Mouse (Mus musculus) heart, embryonic 14.5 days (tissue): ENCODE data around the gene Sun2. TPM values are rescaled to one million over a fixed set of nuclear protein-coding genes. Genes with fewer than 3 reads are reported as not detected.

Experiments
- ATAC-seq: fragments of 200-750 bp; cut with Nextera tagmentation; 2 replicates; pipeline ENCODE4 v1.8.0; 2017; ENCODE audit warnings: low read depth, moderate TSS enrichment; ENCODE audit not compliant: insufficient number of reproducible peaks, insufficient read depth, low FRiP score
- H3K27ac ChIP-seq, 2 experiments: fragments of 200-500 bp in 1 of 2; fragments of 300-500 bp in 1 of 2; sonication (generic) in 1 of 2; replicated peaks in 1 of 2; 2 replicates each; pipeline ENCODE4 v1.5.1; 2012 to 2014; ENCODE audit warnings: low read depth in 2 of 2, low read length in 2 of 2, control low read depth in 1 of 2, mild to moderate bottlenecking in 1 of 2, mixed read lengths in 1 of 2; ENCODE audit not compliant: control insufficient read depth in 1 of 2, insufficient read depth in 1 of 2
- H3K27me3 ChIP-seq: fragments of 300-500 bp; sonication (generic); 2 replicates; pipeline ENCODE4 v1.6.1; 2014; ENCODE audit warnings: mild to moderate bottlenecking, low read length, control low read depth; ENCODE audit not compliant: control insufficient read depth, insufficient read depth
- H3K36me3 ChIP-seq: fragments of 300-500 bp; sonication (generic); 2 replicates; pipeline ENCODE4 v1.6.1; 2014; ENCODE audit warnings: mild to moderate bottlenecking, control low read depth, low read length, mixed read lengths; ENCODE audit not compliant: control insufficient read depth, insufficient read depth
- H3K4me1 ChIP-seq, 2 experiments: fragments of 200-500 bp in 1 of 2; fragments of 300-500 bp in 1 of 2; sonication (generic) in 1 of 2; 2 replicates each; pipeline ENCODE4 v1.6.1; 2012 to 2014; ENCODE audit warnings: low read length in 2 of 2, control low read depth in 1 of 2, mixed read lengths in 1 of 2; ENCODE audit not compliant: control insufficient read depth in 2 of 2, insufficient read depth in 2 of 2
- H3K4me2 ChIP-seq: fragments of 300-500 bp; sonication (generic); 2 replicates; pipeline ENCODE4 v1.6.1; 2014; ENCODE audit warnings: mild to moderate bottlenecking, low read length
- H3K4me3 ChIP-seq, 2 experiments: fragments of 200-500 bp in 1 of 2; fragments of 300-500 bp in 1 of 2; sonication (generic) in 1 of 2; 2 replicates each; pipeline ENCODE4 v1.5.1; 2012 to 2014; ENCODE audit warnings: low read length in 2 of 2, mild to moderate bottlenecking in 2 of 2, control low read depth in 1 of 2, low read depth in 1 of 2, moderate library complexity in 1 of 2; ENCODE audit not compliant: control insufficient read depth in 1 of 2, insufficient read depth in 1 of 2
- H3K9ac ChIP-seq: fragments of 300-500 bp; sonication (generic); 2 replicates; pipeline ENCODE4 v1.6.1; 2014; ENCODE audit warnings: mild to moderate bottlenecking, low read length
- H3K9me3 ChIP-seq: fragments of 300-500 bp; sonication (generic); 2 replicates; pipeline ENCODE4 v1.6.1; 2016; ENCODE audit warnings: low read length, control low read depth; ENCODE audit not compliant: control insufficient read depth
- WGBS: fragments of 180-500 bp; shearing (Covaris S2); extraction: QIAGEN DNeasy Blood & Tissue Kit; methylation state at CpG from one replicate; pipeline ENCODE4 v1.1.7; 2014; 5-methylcytosine and 5-hydroxymethylcytosine counted together
- polyA plus RNA-seq: library from polyadenylated mRNA; unstranded; fragments of >200 nt; fragmentation: Nextera tagmentation; extraction: Ambion mirVana; gene quantifications from 2 replicates; pipeline ENCODE4 v1.2.1, GENCODE M21; 2014

Gene Sun2
- polyA plus RNA-seq, 1 experiment from 2014 or later = 7.7 TPM

GRCm38 (mm10) chr15:79697011-79697410 lies 45.3 kb downstream of the Sun2 start:
- H3K4me3 ChIP-seq = no peak overlapping the region
- no peaks in the 10 kb centered on the region for H3K9me3 ChIP-seq
- no peaks in the 10 kb centered on the region for H3K27me3 ChIP-seq
- H3K4me2 ChIP-seq = no peak overlapping the region
- H3K4me1 ChIP-seq = peaks cover 7 to 11% of the 10 kb centered on the region in 2 experiments
- ATAC-seq = no peak
- peaks cover 10% of the 10 kb centered on the region for H3K36me3 ChIP-seq
- H3K9ac ChIP-seq = no peak overlapping the region
- 85% methylated on average over 6 of the region's 6 CpGs for WGBS
- H3K27ac ChIP-seq = no peak overlapping the region; a peak in 1 of 4 replicates

GRCm38 (mm10) chr15:79696508-79696907 lies 45.8 kb downstream of the Sun2 start:
- Histone ChIP-seq H3K9me3 (no peaks in the 10 kb centered on the region), H3K27ac (no peak overlapping the region), H3K4me2 (no peak overlapping the region), H3K4me3 (no peak overlapping the region), H3K4me1 (peaks cover 12% of the 10 kb centered on the region in 2 experiments), H3K27me3 (no peaks in the 10 kb centered on the region), H3K36me3 (peaks cover 10% of the 10 kb centered on the region), H3K9ac (no peak overlapping the region)
- ATAC-seq = no peak
- WGBS = 91% methylated on average over 2 of the region's 2 CpGs

DNA sequence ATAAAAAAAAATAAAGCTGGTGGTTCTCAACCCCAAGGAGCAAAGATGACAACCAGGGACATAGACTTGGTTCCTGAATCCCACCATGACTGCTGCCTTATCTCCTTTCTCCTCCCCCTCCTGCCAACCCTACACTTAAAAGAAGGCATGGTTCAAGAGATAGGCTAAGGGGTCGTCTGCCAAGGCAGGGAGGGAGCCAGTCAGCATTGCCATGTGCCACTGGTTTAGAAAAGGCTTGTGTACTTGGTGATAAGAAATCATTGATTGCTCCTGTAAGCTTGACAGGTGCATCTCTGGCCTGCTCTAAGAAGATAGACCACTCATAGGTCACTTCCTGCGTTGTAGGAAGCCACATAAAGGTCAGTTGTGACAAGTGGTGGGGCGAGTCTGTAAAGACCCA lies 46.8 kb downstream of the Sun2 start:
- WGBS = 55% methylated on average over 3 of the region's 3 CpGs
- ATAC-seq = no peak
- H3K4me1 ChIP-seq = peaks cover 14% of the 10 kb centered on the region in 2 experiments
- H3K9me3 ChIP-seq = no peaks in the 10 kb centered on the region
- no peaks in the 10 kb centered on the region for H3K27me3 ChIP-seq
- H3K4me2 ChIP-seq = no peak overlapping the region
- H3K9ac ChIP-seq = no peak overlapping the region
- no peak overlapping the region for H3K4me3 ChIP-seq
- H3K36me3 ChIP-seq = peaks cover 10% of the 10 kb centered on the region
- no peak overlapping the region for H3K27ac ChIP-seq

GRCm38 (mm10) chr15:79694512-79694911 lies 47.8 kb downstream of the Sun2 start:
- Histone ChIP-seq H3K9me3 (no peaks in the 10 kb centered on the region), H3K27ac (no peak overlapping the region), H3K4me2 (no peak overlapping the region), H3K4me3 (no peak overlapping the region), H3K4me1 (peaks cover 14 to 18% of the 10 kb centered on the region in 2 experiments), H3K36me3 (peaks cover 10% of the 10 kb centered on the region), H3K9ac (no peak overlapping the region), H3K27me3 (no peaks in the 10 kb centered on the region)
- WGBS = 81% methylated on average over 4 of the region's 4 CpGs
- ATAC-seq = no peak

- Histone ChIP-seq H3K4me3 (no peak overlapping the region), H3K4me2 (0 out of 2 replicates have a peak overlapping the region, but pooled peaks have one; percentile 32), H3K27ac (no peak overlapping the region)
Measured at GRCm38 (mm10) chr15:79693740-79694139, 48.6 kb downstream of the Sun2 start.

GRCm38 (mm10) chr15:79692334-79692733 lies 50.0 kb downstream of the Sun2 start:
- Histone ChIP-seq H3K27ac (no peak overlapping the region), H3K36me3 (peaks cover 10% of the 10 kb centered on the region), H3K9me3 (no peaks in the 10 kb centered on the region), H3K27me3 (no peaks in the 10 kb centered on the region), H3K4me1 (peaks cover 9 to 18% of the 10 kb centered on the region in 2 experiments), H3K9ac (no peak overlapping the region), H3K4me3 (no peak overlapping the region), H3K4me2 (peak overlapping the region; percentile 99)
- 86% methylated on average over 5 of the region's 5 CpGs for WGBS
- ATAC-seq = no peak

More at GRCm38 (mm10) chr15:79693740-79694139, 48.6 kb downstream of the Sun2 start:
- Histone ChIP-seq H3K9ac (no peak overlapping the region), H3K27me3 (no peaks in the 10 kb centered on the region), H3K9me3 (no peaks in the 10 kb centered on the region), H3K36me3 (peaks cover 10% of the 10 kb centered on the region), H3K4me1 (peaks cover 14 to 19% of the 10 kb centered on the region in 2 experiments)
- no peak for ATAC-seq
- 67% methylated on average over 11 of the region's 11 CpGs for WGBS

DNA sequence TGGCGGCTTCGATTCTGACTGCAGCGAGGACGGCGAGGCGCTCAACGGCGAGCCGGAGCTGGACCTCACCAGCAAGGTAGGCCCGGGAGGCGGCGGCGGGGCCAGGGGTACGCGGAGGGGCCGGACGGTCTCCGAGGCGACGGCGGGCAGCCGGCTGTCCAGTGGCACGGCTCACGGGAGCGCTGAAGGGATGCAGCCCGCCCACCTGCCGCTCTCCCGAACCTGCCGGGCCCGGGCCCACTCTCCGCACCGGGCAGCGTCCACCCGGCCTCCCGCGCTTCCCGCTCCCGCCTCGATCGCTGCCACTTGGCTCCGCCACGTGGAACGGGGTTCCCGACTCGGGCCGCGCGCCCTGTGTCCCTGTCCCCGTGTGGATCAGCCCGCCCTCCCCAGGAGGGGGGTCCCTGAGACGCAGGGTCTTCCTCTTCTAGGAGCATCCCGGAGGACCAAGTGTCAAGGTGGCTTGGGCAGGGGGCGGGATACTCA lies 51.3 kb downstream of the Sun2 start:
- under 1% methylated on average over 40 of the region's 53 CpGs for WGBS
- Histone ChIP-seq H3K4me3 (peak overlapping the region; percentile 82 to 95), H3K36me3 (peaks cover under 1% of the 10 kb centered on the region), H3K4me2 (peak overlapping the region; percentile 99), H3K27ac (peak overlapping the region; percentile 50 to 87; a peak in 3 of 4 replicates), H3K9ac (peak overlapping the region; percentile 93), H3K9me3 (no peaks in the 10 kb centered on the region), H3K4me1 (peaks cover 5 to 22% of the 10 kb centered on the region in 2 experiments), H3K27me3 (no peaks in the 10 kb centered on the region)
- ATAC-seq = 0 out of 2 replicates have a peak, but pooled peaks have one; percentile 0
